Mouse (Mus musculus) frontal cortex, postnatal 25 days (tissue): ENCODE results near the gene Aff1.
A peak's percentile ranks its signal among the peaks of the same experiment; 100 is the strongest.

ENCODE experiments used
- DNase-seq, 2 experiments: peaks; one replicate each; pipeline ENCODE4 v3.0.0; 2022; ENCODE audit warnings: low spot score in 2 of 2

Gene Aff1

DNA sequence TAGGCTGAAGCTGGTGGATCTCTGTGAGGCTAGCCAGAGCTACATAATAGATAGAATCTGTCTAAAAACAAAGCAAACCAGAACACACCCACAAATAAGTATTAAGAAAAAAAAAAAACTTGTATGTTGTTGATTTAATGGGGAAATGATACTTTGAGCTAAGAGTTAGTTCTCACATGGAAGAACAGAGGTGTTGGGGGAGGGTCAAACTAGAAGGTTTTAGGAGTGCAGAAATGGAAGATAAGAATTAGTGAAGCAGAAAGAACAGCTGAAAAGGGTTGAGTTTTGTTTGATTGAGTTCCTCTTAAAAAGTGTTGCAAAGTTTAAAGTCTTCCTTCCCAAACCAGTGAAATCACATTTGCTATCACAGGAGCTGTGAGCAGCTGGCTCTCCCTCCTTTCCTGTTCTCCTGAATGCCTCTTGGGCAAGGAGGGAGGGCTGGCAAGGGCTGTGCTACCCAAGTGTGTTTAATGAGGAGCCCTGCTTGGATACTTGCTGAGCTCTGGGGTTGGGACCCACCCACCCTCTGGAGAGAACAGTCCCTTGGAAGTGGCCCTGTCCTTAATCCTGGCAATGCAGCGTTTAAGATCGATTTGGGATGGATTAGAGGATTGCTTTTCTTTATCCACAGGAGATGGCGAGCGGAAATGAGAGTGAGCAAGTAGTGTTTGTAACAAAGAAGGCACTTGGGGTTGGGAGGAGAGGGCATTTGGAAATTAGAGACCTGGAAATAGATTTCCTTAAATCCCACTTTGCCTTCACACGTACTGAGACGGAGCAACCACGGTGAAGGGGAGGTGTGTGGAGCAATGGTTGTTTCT, 57.5 kb downstream of the Aff1 start:
- DNase-seq, result no peak

GRCm38 (mm10) chr5:103752665-103753510, 60.7 kb downstream of the Aff1 start:
- peak in 1 of 2 experiments; percentile 9 for DNase-seq

DNA sequence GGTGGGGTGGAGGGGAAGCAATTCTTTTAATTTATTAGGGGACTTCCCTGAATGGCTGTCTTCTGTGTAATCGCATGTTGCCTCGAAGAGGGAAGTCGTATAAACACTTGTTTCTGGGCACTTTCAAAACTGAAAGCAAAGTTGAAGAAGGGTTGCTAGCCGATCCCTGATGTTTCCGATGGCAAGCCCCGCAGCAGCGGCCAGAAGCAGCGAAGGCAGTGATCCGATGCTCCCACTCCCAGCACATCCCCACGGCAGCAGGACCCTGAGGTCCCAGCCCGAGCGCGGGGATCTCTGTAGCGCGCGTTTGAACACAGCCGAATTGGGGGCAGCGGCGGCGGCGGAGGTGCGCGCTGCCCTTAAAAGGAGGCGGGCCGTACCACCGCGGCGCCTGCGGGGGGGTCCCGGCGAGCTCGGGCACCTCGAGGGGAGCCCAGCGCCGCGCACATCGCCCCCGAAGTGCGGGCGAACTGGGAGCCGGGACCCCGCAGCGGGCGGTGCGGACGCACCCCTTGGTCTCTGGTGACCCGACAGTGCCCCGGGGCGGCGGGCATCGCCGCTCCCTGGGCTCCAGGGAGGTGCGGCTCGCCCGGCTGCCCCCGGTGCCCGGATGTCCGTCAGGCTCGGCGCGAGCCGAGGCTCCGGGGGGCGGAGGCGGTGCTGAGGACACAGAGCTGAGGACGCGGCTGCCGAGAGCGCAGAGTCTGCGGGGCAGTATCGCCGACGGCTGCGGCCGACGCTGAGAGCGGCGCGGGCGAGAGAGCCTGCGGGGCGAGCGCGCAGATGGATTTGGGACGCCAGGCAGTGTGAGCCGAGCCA, 61.5 kb downstream of the Aff1 start:
- DNase-seq, result peak; percentile 67 to 72

- no peak for DNase-seq
Measured at GRCm38 (mm10) chr5:103754330-103755134, 62.4 kb downstream of the Aff1 start.

DNA sequence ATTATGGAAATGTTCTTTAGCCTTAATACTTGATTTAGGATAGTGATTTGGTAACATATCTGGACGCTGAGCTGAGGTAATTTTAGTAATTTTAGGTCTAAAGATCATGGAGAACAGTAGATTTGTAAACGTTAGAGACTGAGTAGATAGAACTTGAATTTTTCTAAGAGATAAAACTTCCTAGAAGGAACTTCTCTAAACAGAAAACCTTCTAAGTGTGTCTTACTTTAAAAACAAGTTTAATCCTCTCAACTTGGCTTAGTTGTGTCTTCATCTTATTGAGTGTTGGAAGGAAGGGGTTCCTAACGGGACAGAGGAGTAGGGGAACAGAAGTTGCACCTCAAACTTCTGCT, 62.9 kb downstream of the Aff1 start:
- DNase-seq, result no peak

- DNase-seq, result no peak
Measured at GRCm38 (mm10) chr5:103756231-103756714, 64.1 kb downstream of the Aff1 start.

DNA sequence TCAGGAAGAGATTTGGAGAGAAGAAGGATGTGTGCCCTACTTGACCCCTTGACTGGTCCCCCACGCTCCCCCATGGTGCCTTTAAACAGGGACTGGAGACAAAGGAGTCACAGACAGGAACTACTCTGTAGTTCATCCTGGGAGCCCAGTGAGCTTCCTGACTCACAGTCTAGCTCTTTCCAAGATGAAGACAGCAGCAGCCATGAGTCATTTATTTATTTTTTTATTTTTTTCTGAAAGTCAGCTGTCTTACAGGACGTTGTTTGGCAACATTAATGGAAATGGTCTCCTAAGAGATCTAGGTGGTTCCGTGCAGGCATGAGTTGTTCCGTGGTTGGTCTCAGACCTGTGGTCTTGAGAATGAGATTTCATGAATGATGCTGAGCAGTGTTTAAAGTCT, 66.3 kb downstream of the Aff1 start:
- no peak for DNase-seq

- DNase-seq, result no peak
Measured at GRCm38 (mm10) chr5:103759489-103760424, 67.6 kb downstream of the Aff1 start.

- DNase-seq, result no peak
Measured at GRCm38 (mm10) chr5:103760425-103761131, 68.4 kb downstream of the Aff1 start.

DNA sequence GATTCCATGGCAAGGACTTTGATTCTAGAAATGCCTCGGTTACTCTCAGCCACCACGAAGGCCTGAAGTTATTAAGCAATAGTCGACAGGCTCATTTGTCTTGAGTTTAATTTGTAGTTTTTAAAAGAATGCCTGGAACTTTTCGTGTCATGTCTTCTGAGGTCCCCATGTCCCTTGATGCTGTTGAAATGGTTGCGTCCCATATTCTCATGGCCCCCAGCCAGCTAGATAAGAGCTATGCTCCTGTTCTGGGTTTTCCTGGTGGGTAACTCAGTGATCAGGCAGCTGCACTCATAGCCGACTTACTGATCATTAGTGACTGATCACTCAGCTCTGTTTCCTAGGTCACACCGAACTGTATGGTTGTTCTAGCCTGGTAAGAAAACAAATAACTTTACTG, 69.6 kb downstream of the Aff1 start:
- DNase-seq, result no peak

GRCm38 (mm10) chr5:103762850-103763254, 70.7 kb downstream of the Aff1 start:
- no peak for DNase-seq

- DNase-seq, result no peak
Measured at GRCm38 (mm10) chr5:103765356-103765755, 73.2 kb downstream of the Aff1 start.

DNA sequence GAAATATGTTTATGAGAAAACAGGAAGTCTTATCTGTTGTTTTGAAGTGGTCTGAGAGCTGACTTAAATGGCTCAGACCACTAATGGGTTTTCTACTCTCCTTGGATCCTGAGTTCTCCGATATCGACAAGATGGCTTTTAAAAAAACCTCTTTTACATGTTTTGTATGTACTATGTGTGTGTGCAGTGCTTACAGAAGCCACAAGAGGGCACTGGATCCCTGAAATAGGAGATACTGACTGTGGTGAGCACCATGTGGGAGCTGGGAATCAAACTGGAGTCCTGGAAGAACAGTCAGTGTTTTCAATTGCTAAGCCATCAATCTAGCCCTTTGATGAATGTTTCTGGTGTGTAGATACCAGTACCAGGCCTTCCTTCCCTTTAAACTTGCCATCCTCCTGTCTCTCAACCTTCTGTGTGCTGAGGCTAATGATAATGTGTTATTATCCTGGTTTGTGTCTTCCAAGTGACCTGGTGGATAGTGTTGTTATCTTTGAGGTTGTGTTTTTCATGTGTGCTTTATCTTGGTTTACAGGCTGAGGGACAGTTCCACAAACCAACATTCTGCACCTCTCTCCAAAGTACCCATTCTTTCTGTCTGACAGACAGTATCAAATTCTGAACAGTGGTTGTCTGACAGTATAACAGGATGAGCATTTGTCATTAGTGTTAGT, 73.7 kb downstream of the Aff1 start:
- no peak for DNase-seq

DNA sequence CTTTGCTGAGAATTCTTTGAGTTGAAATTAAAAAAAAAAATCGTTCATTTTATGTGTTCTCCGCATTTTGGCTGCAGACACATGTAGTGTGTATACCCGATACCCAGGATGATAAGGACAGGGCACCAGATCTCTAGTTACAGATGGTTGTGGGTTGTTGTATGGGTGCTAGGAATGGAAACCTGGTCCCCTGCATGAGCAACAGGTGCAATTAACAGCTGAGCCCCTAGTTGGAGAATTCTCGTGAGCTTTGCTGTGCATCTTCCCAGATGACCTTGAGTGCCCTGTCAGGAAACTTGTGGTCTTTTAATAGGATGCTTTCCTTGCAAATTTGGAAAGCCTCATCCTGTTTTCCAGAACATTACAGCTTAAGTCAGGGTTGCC, 74.2 kb downstream of the Aff1 start:
- DNase-seq, result no peak

- DNase-seq, result no peak
Measured at GRCm38 (mm10) chr5:103768961-103769360, 76.8 kb downstream of the Aff1 start.

- no peak for DNase-seq
Measured at GRCm38 (mm10) chr5:103769701-103770100, 77.5 kb downstream of the Aff1 start.

DNA sequence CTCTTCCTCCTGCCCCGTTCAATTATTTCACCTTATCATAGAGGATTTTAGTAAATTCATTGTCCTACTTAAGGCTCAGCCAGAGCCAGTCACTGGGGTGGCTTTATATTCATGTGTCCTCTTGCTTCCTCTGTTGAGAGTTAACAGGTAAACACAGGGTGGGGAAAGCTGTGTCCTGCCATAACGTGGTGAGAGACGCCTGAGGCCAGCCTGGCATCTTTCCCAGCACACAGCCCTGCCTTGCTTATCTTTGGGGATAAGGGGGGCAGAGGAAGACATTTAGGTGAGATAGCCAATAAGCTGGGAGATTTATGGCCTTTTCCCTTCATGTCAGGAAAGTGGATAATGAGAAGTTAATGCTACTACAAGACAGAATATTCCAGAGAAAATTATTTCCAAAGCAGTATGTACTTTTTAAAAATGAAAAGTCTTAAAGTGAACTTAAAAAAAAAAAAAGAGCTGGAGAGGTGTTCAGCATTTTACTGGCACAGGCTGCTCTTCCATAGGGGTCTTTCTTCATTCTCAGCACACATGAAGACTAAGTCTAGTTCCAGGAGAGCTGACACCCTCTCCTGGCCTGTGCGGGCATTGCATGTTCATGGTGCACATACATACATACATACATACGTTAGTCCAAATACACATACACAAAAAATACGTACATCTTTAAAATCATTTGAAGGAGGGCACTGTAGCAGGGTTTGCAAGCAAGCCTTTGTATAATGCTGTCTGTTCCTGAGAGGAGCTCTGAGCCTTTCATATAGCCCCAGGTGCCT, 78.5 kb downstream of the Aff1 start:
- DNase-seq, result no peak

DNA sequence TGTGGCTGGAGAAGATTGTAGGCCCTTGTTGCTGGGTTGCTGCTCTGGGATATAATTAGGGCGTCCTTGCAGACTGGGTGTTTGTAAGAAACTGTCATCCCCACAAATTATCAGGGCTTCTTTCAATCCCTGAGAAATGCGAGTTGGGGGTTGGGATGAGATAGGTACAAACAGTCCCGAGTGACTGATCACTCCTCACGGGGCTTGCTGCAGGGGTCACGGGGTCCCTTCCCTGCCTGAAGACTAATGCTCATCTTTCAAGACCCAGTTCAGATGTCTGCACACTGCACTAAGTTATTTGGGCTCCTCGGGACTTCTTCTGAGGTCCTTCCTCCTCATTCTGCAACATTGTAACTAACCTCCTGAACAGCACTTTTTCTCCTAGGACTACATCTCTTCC, 79.2 kb downstream of the Aff1 start:
- DNase-seq, result no peak
